Mouse (Mus musculus): ENCODE data around the gene Rhou. TPM values are rescaled to one million over a fixed set of nuclear protein-coding genes. Genes with fewer than 3 reads are reported as not detected.
"Not testable (repeated sequence)": the region's sequence is repeated elsewhere in the genome, so short reads cannot be mapped to it uniquely, and the experiment has no call there.

Rhou gene
- total and polyA plus RNA-seq, 2 experiments from 2014 or later, result 10.5 to 41.1 TPM

DNA sequence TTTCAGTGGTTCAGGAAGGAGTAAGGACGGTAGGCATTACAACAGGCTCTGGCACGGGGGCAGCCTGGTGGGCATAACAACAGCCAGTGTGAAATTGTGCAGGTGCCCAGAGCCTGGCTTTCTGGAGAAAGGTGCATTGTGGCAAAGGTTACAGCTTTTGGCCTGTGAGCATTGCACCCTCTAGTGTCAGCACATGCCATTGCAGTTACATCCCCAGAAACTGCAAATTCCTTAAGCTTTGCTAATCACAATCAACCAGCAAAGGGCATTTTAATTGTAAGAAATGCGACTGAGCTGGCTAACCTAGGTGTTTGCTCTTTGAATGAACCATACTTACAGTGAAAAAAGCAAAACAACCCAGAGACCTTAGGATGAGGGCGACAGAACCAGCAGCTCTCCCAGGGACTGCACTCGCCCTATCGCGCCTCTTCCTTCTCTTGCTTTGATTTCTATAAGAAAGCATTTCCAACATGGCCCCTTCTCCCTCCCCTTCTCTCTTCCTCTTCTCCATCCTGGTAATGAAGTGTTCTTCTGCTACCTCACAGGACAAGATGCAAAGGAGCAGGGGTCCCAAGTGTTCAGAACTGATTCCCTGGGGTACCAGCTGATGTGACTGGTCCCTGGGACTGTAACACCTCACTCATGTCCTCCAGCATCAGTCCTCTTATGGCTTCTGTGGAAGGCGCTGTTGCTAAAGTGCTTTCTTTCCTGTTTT lies 25.3 kb upstream of the Rhou start:
- Histone ChIP-seq H3K27ac (ENCODE audit: low read depth, low read length) (no peak overlapping the region), H3K4me1 (ENCODE audit: insufficient read depth) (0 out of 2 replicates have a peak, but pooled peaks cover 7% of the 10 kb centered on the region), H3K9ac (peak overlapping the region; percentile 31; the same call in 1 of the 2 replicates), H3K4me3 (ENCODE audit: low read depth, low read length) (peak overlapping the region; percentile 35), H3K4me2 (ENCODE audit: low read depth) (peak overlapping the region; percentile 61), H3K36me3 (ENCODE audit: insufficient read depth) (no peaks in the 10 kb centered on the region), H3K9me3 (ENCODE audit: low read length) (no peaks in the 10 kb centered on the region), H3K27me3 (ENCODE audit: insufficient read depth, low read length) (peaks cover 6% of the 10 kb centered on the region)
- DNase-seq, result peak; percentile 70
- under 1% methylated on average over 8 of the region's 8 CpGs for whole genome bisulfite sequencing
- ATAC-seq, result peak; percentile 35; the same call in 1 of the 2 replicates
- TF ChIP-seq CTCF (IDR thresholded peaks at IDR 0.05; ENCODE audit: low read depth), result peak; percentile 85

DNA sequence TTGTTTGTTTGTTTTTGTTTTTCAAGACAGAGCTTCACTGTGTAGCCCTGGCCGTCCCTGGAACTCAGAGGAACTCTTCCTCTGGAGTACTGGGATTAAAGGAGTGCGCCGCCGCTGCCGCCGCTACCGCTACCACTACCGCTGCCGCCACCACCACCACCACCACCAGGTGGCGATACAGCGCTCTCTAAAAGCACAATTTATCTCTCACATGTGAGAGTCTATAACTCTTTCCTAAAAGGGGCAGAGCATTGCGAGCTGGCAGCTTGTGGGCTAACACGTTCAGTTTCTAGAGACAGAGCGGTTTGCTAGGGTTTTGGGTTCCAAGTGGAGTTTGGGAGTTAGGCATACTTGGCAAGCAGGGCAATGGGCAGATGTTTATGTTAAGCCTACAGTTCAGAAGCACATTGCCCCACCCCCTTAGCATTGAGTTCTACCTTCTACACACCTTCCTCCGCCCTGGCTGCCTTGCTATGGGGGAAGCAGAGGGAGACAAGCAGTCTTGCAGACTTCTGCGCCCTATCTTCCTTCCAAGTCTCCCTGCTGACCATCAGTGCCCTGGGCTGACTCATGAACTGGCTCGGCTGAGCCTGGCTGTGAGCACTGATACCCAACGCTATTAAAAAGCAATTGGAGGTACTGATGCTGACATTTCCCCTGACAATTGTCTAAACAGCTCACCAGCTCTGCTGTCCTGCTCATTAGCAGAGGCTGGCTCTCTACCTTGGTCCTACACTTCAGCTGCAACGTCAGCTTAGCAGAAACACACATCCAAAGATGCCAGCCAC lies 24.6 kb upstream of the Rhou start:
- Histone ChIP-seq H3K4me2 (ENCODE audit: low read depth) (peak overlapping the region; percentile 61), H3K9ac (no peak overlapping the region), H3K27ac (ENCODE audit: low read depth, low read length) (no peak overlapping the region), H3K9me3 (ENCODE audit: low read length) (no peaks in the 10 kb centered on the region), H3K36me3 (ENCODE audit: insufficient read depth) (no peaks in the 10 kb centered on the region), H3K4me3 (ENCODE audit: low read depth, low read length) (peak overlapping the region; percentile 35), H3K27me3 (ENCODE audit: insufficient read depth, low read length) (peaks cover 6% of the 10 kb centered on the region), H3K4me1 (ENCODE audit: insufficient read depth) (0 out of 2 replicates have a peak, but pooled peaks cover 7% of the 10 kb centered on the region)
- 16% methylated on average over 19 of the region's 19 CpGs for WGBS
- DNase-seq (peak; percentile 93), ATAC-seq (peak; percentile 78)
- peak; percentile 93 for TF ChIP-seq CTCF (IDR thresholded peaks at IDR 0.05; ENCODE audit: low read depth)

DNA sequence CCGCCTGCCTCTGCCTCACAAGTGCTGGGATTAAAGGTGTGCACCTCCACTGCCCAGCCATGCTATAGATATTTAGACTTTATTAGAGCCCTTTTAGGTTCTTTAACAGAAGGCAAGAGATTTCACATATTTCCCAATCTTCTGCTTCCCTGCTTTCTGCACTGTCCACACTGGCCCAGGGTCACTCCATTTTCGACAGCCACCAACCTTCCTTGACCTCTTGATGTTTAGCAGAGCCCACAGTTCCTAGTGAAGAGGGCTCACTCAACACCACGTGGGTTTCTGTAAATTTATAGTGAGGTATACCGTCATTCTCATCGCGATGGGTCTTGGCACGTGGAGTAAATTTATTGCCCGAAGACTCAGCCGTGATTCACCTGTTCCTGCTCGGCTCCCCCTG lies 23.7 kb upstream of the Rhou start:
- Histone ChIP-seq H3K4me1 (ENCODE audit: insufficient read depth) (0 out of 2 replicates have a peak, but pooled peaks cover 7% of the 10 kb centered on the region), H3K9me3 (ENCODE audit: low read length) (no peaks in the 10 kb centered on the region), H3K27ac (ENCODE audit: low read depth, low read length) (no peak overlapping the region), H3K27me3 (ENCODE audit: insufficient read depth, low read length) (no peaks in the 10 kb centered on the region), H3K4me2 (ENCODE audit: low read depth) (peak overlapping the region; percentile 40), H3K36me3 (ENCODE audit: insufficient read depth) (no peaks in the 10 kb centered on the region), H3K9ac (no peak overlapping the region), H3K4me3 (ENCODE audit: low read depth, low read length) (peak overlapping the region; percentile 28)
- WGBS, result 43% methylated on average over 10 of the region's 10 CpGs
- ATAC-seq (no peak), DNase-seq (no peak)
- TF ChIP-seq CTCF (IDR thresholded peaks at IDR 0.05; ENCODE audit: low read depth), result no peak

DNA sequence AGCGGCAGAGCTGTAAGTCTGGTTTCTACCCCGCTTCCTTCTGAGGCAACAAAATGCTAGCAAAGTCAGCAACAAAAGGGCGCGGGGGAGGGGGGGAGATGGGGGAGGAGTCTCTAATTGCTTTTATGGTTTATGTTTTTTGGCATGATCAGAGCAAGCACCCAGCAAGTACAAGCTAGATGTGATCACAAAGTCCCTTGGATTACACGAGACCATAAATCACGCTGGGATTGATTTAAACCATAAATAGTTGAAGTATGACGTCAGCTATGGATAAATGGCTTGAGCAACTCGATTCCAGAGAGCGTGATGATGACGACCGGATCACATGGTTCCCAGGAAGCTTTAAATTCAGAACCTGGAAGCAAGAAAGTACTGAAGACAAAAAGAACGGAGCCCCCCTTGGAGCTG lies 22.9 kb upstream of the Rhou start:
- 27% methylated on average over 12 of the region's 12 CpGs for WGBS
- H3K4me3 ChIP-seq (ENCODE audit: low read depth, low read length), result peak overlapping the region; percentile 28
- peak overlapping the region; percentile 40 for H3K4me2 ChIP-seq (ENCODE audit: low read depth)
- peak overlapping the region; percentile 31; the same call in 1 of the 2 replicates for H3K9ac ChIP-seq
- 0 out of 2 replicates have a peak, but pooled peaks cover 7% of the 10 kb centered on the region for H3K4me1 ChIP-seq (ENCODE audit: insufficient read depth)
- no peaks in the 10 kb centered on the region for H3K36me3 ChIP-seq (ENCODE audit: insufficient read depth)
- no peak for TF ChIP-seq CTCF (IDR thresholded peaks at IDR 0.05; ENCODE audit: low read depth)
- no peak overlapping the region for H3K27ac ChIP-seq (ENCODE audit: low read depth, low read length)
- no peaks in the 10 kb centered on the region for H3K9me3 ChIP-seq (ENCODE audit: low read length)
- H3K27me3 ChIP-seq (ENCODE audit: insufficient read depth, low read length), result no peaks in the 10 kb centered on the region
- ATAC-seq, result peak; percentile 56
- peak; percentile 60 for DNase-seq

DNA sequence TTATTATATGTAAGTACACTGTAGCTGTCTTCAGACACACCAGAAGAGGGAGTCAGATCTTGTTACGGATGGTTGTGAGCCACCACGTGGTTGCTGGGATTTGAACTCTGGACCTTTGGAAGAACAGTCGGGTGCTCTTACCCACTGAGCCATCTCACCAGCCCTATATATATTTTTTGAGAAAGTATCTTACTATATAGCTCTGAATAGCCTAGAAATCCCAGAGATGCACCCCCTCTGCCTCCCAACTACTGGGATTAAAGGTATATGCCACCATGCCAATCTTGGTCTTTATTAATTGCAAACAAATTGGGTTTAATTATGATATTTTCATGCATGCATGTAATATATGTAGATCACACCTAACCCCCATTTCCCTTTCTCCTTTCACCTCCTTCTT lies 22.0 kb upstream of the Rhou start:
- not testable (repeated sequence) for H3K36me3 ChIP-seq (ENCODE audit: insufficient read depth); H3K4me3 ChIP-seq (ENCODE audit: low read depth, low read length); H3K9ac ChIP-seq; H3K4me1 ChIP-seq (ENCODE audit: insufficient read depth); H3K9me3 ChIP-seq (ENCODE audit: low read length); DNase-seq; H3K4me2 ChIP-seq (ENCODE audit: low read depth); H3K27ac ChIP-seq (ENCODE audit: low read depth, low read length); ATAC-seq; H3K27me3 ChIP-seq (ENCODE audit: insufficient read depth, low read length)
- WGBS, result 63% methylated on average over 3 of the region's 3 CpGs

DNA sequence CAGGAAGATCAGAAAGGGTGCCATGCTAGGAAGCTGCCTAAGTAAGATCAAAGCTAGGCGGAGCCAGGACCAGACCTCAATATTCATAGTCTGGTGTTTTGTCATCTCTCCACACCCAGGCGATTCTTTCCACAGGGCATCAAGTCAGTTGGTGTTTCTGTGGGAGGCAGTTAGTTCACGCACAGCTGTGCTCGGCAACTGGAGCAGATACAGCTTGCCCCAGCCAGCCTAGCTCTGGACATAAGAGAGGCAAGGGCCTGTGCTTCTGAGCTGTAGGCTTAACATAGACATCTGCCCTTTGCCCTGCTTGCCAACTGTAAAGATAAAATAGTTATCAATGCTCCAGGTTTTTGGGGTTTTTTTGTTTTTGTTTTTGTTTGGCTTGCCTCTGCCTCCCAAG lies 21.5 kb upstream of the Rhou start:
- Histone ChIP-seq H3K27ac (ENCODE audit: low read depth, low read length) (no peak overlapping the region), H3K36me3 (ENCODE audit: insufficient read depth) (no peaks in the 10 kb centered on the region), H3K4me2 (ENCODE audit: low read depth) (no peak overlapping the region), H3K27me3 (ENCODE audit: insufficient read depth, low read length) (no peaks in the 10 kb centered on the region), H3K4me1 (ENCODE audit: insufficient read depth) (0 out of 2 replicates have a peak, but pooled peaks cover 7% of the 10 kb centered on the region), H3K9ac (no peak overlapping the region), H3K9me3 (ENCODE audit: low read length) (no peaks in the 10 kb centered on the region), H3K4me3 (ENCODE audit: low read depth, low read length) (no peak overlapping the region)
- ATAC-seq (no peak), DNase-seq (no peak)
- TF ChIP-seq CTCF (IDR thresholded peaks at IDR 0.05; ENCODE audit: low read depth), result no peak
- WGBS, result 86% methylated on average over 4 of the region's 4 CpGs

DNA sequence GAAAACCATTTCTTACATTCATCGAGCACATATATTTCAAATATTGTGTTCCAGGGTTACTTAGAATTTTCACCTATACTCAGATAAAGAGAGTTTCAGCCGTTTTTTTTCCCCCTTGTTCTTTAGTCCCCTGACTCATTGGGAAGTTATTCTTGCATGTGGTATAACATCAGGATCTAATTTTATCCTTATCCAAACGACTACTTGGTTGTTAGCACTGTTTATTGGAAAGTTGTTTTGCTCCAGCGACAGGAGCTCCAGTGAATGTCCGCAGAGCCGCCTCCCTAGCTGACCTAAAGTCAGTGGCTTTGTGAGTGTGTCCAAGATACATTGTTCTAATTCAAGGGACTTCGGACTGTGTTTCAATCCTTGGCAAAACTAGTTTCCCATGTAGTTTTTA lies 19.9 kb upstream of the Rhou start:
- H3K4me3 ChIP-seq (ENCODE audit: low read depth, low read length), result no peak overlapping the region
- no peaks in the 10 kb centered on the region for H3K9me3 ChIP-seq (ENCODE audit: low read length)
- 69% methylated on average over 7 of the region's 7 CpGs for WGBS
- no peaks in the 10 kb centered on the region for H3K36me3 ChIP-seq (ENCODE audit: insufficient read depth)
- H3K4me2 ChIP-seq (ENCODE audit: low read depth), result no peak overlapping the region
- no peak overlapping the region for H3K27ac ChIP-seq (ENCODE audit: low read depth, low read length)
- ATAC-seq (no peak), DNase-seq (no peak)
- no peaks in the 10 kb centered on the region for H3K27me3 ChIP-seq (ENCODE audit: insufficient read depth, low read length)
- 0 out of 2 replicates have a peak, but pooled peaks cover 5% of the 10 kb centered on the region for H3K4me1 ChIP-seq (ENCODE audit: insufficient read depth)
- H3K9ac ChIP-seq, result no peak overlapping the region
- TF ChIP-seq CTCF (IDR thresholded peaks at IDR 0.05; ENCODE audit: low read depth), result no peak

Data from forebrain, postnatal 0 days (tissue).